20 mouse cellular contexts compared by ENCODE assay signal in the genomic region with DNA sequence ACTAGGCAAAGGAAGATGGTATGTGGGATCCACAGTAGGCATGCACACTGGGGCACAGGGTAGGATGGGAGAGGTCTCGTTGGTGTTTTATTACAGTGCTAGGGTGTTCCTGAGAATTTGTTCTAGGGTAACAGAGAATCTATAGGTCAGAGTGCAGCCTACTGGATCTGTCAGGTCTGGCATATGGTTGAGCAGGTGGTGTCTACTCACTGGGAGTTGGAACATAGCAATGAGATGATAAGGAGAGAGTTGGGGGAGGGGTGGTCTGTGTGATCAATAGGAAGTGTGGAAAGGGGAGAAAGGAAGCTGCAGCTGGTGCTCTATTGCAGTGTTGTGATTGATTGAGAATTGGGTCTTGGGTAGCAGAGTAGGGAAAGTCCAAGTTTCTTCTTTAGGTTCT.
DNase-seq lines count a peak whose midpoint lies in the region; ATAC-seq and TF ChIP-seq lines count a peak whose summit lies in the region.
"Had no signal": no experiment of that assay in that cellular context is flagged by ENCODE, and none has a peak within 500 bp of the region (broad histone marks: within the 10 kb centered on the region; RNA-seq: fewer than 3 reads in every experiment).

No protein-coding gene starts in this region.

- no peak overlapping the region for H3K9ac ChIP-seq in forebrain, embryonic 14.5 days (ENCODE audit: low read length)
- H3K9ac ChIP-seq in forebrain, postnatal 0 days, result no peak overlapping the region
- no peak overlapping the region for H3K9ac ChIP-seq in liver, postnatal 0 days (replicated peaks)
- H3K9ac ChIP-seq in kidney, embryonic 14.5 days (ENCODE audit: low read depth, low read length), result no peak overlapping the region
- H3K9ac ChIP-seq: embryonic facial prominence, embryonic 15.5 days; heart, embryonic 12.5 days; hindbrain, embryonic 15.5 days had no signal

- no peak overlapping the region for H3K27ac ChIP-seq in forebrain, embryonic 14.5 days (ENCODE audit: low read depth, low read length)
- no peak overlapping the region for H3K27ac ChIP-seq in forebrain, postnatal 0 days (ENCODE audit: low read depth, low read length)
- H3K27ac ChIP-seq in liver, postnatal 0 days (ENCODE audit: low read depth), result no peak overlapping the region
- no peak overlapping the region for H3K27ac ChIP-seq in kidney, embryonic 14.5 days (ENCODE audit: low read depth, low read length)
- H3K27ac ChIP-seq: embryonic facial prominence, embryonic 15.5 days; forebrain, embryonic 10.5 days; hindbrain, embryonic 10.5 days; hindbrain, embryonic 15.5 days; kidney, postnatal 0 days had no signal

- no peaks in the 10 kb centered on the region for H3K27me3 ChIP-seq in forebrain, embryonic 14.5 days (replicated peaks; ENCODE audit: control insufficient read depth, insufficient read depth, low read length)
- H3K27me3 ChIP-seq in forebrain, postnatal 0 days (ENCODE audit: insufficient read depth, low read length), result no peaks in the 10 kb centered on the region
- H3K27me3 ChIP-seq in liver, postnatal 0 days (ENCODE audit: insufficient read depth, low read length), result no peaks in the 10 kb centered on the region
- no peaks in the 10 kb centered on the region for H3K27me3 ChIP-seq in kidney, embryonic 14.5 days (ENCODE audit: control insufficient read depth, insufficient read depth, low read length)
- H3K27me3 ChIP-seq: embryonic facial prominence, embryonic 15.5 days; heart, embryonic 12.5 days; hindbrain, embryonic 15.5 days had no signal

- H3K36me3 ChIP-seq in forebrain, embryonic 14.5 days (ENCODE audit: control insufficient read depth, insufficient read depth, low read length), result no peaks in the 10 kb centered on the region
- H3K36me3 ChIP-seq in forebrain, postnatal 0 days (ENCODE audit: insufficient read depth), result no peaks in the 10 kb centered on the region
- no peaks in the 10 kb centered on the region for H3K36me3 ChIP-seq in liver, postnatal 0 days (replicated peaks; ENCODE audit: insufficient read depth, low read length)
- H3K36me3 ChIP-seq in kidney, embryonic 14.5 days (ENCODE audit: control insufficient read depth, insufficient read depth, low read length), result no peaks in the 10 kb centered on the region
- H3K36me3 ChIP-seq: embryonic facial prominence, embryonic 15.5 days; forebrain, embryonic 10.5 days; heart, embryonic 12.5 days; hindbrain, embryonic 10.5 days; hindbrain, embryonic 15.5 days had no signal

- no peak overlapping the region for H3K4me2 ChIP-seq in forebrain, embryonic 14.5 days (ENCODE audit: low read length)
- H3K4me2 ChIP-seq in forebrain, postnatal 0 days (ENCODE audit: low read depth), result no peak overlapping the region
- no peak overlapping the region for H3K4me2 ChIP-seq in liver, postnatal 0 days (ENCODE audit: low read depth, low read length)
- no peak overlapping the region for H3K4me2 ChIP-seq in kidney, embryonic 14.5 days (replicated peaks; ENCODE audit: low read depth, low read length)
- H3K4me2 ChIP-seq: embryonic facial prominence, embryonic 15.5 days; heart, embryonic 12.5 days; hindbrain, embryonic 15.5 days had no signal

- no peak for TF ChIP-seq CTCF in forebrain, postnatal 0 days (IDR thresholded peaks at IDR 0.05; ENCODE audit: low read depth)
- TF ChIP-seq CTCF in liver, postnatal 0 days (IDR thresholded peaks at IDR 0.05; ENCODE audit: low read depth), result no peak

- no peak overlapping the region for H3K4me3 ChIP-seq in forebrain, embryonic 14.5 days (ENCODE audit: low read depth, low read length)
- H3K4me3 ChIP-seq in forebrain, postnatal 0 days (ENCODE audit: low read depth, low read length), result no peak overlapping the region
- H3K4me3 ChIP-seq in liver, postnatal 0 days (ENCODE audit: low read depth, low read length), result no peak overlapping the region
- H3K4me3 ChIP-seq in kidney, embryonic 14.5 days (ENCODE audit: low read length), result no peak overlapping the region
- H3K4me3 ChIP-seq: embryonic facial prominence, embryonic 15.5 days; erythroblast, embryonic 14.5 days; forebrain, embryonic 10.5 days; heart, embryonic 12.5 days; hindbrain, embryonic 10.5 days; hindbrain, embryonic 15.5 days had no signal

- DNase-seq in cerebellum, adult 11-12 months, result peak; percentile 35
- no peak for DNase-seq in cerebellum, adult 8-10 months
- peak; percentile 3 for DNase-seq in forebrain, embryonic 14.5 days (ENCODE audit: low spot score)
- DNase-seq in forebrain, postnatal 0 days, result no peak
- peak; percentile 73 for DNase-seq in brain, adult 2 months (ENCODE audit: low read depth, low spot score)
- peak; percentile 58 for DNase-seq in cerebellum, adult 9-10 months
- no peak for DNase-seq in liver, postnatal 0 days
- DNase-seq: adrenal gland, postnatal 10 days; gastrocnemius, postnatal 25 days; kidney, adult 8-10 months had no signal

- WGBS in forebrain, embryonic 14.5 days, result 94% methylated on average over 1 of the region's 1 CpGs
- 94% methylated on average over 1 of the region's 1 CpGs for WGBS in forebrain, postnatal 0 days
- WGBS in liver, postnatal 0 days (ENCODE audit: insufficient replicate concordance), result 55% methylated on average over 1 of the region's 1 CpGs
- WGBS in kidney, embryonic 14.5 days, result 61% methylated on average over 1 of the region's 1 CpGs

- no peak for TF ChIP-seq EP300 in liver, postnatal 0 days (IDR thresholded peaks at IDR 0.05; ENCODE audit: low read depth)

- no peak for ATAC-seq in forebrain, embryonic 14.5 days
- ATAC-seq in forebrain, postnatal 0 days, result no peak
- no peak for ATAC-seq in liver, postnatal 0 days
- no peak for ATAC-seq in kidney, embryonic 14.5 days (ENCODE audit: low FRiP score, low TSS enrichment)
- ATAC-seq: inflammation-experienced regulatory T-cells, adult 6 months; intestine, postnatal 0 days had no signal

- no peaks in the 10 kb centered on the region for H3K4me1 ChIP-seq in forebrain, embryonic 14.5 days (ENCODE audit: control insufficient read depth, insufficient read depth, low read length)
- H3K4me1 ChIP-seq in forebrain, postnatal 0 days (ENCODE audit: insufficient read depth), result no peaks in the 10 kb centered on the region
- no peaks in the 10 kb centered on the region for H3K4me1 ChIP-seq in liver, postnatal 0 days (ENCODE audit: insufficient read depth)
- H3K4me1 ChIP-seq in kidney, embryonic 14.5 days (ENCODE audit: control insufficient read depth, insufficient read depth, low read length), result no peaks in the 10 kb centered on the region
- H3K4me1 ChIP-seq: embryonic facial prominence, embryonic 15.5 days; forebrain, embryonic 10.5 days; heart, embryonic 12.5 days; hindbrain, embryonic 10.5 days; hindbrain, embryonic 15.5 days had no signal

- no peaks in the 10 kb centered on the region for H3K9me3 ChIP-seq in forebrain, embryonic 14.5 days (replicated peaks; ENCODE audit: control insufficient read depth, low read length)
- H3K9me3 ChIP-seq in forebrain, postnatal 0 days (ENCODE audit: low read length), result no peaks in the 10 kb centered on the region
- H3K9me3 ChIP-seq in liver, postnatal 0 days (ENCODE audit: low read length), result no peaks in the 10 kb centered on the region
- no peaks in the 10 kb centered on the region for H3K9me3 ChIP-seq in kidney, embryonic 14.5 days (ENCODE audit: control insufficient read depth, low read length)
- H3K9me3 ChIP-seq: embryonic facial prominence, embryonic 15.5 days; forebrain, embryonic 10.5 days; heart, embryonic 12.5 days; hindbrain, embryonic 10.5 days; hindbrain, embryonic 15.5 days had no signal

Comparison
In these comparisons a context has a peak if more than half of its experiments do, and no peak if none do; other contexts are left out.
1. DNase-seq: peak in cerebellum, adult 11-12 months (single experiment), forebrain, embryonic 14.5 days (single experiment), brain, adult 2 months (single experiment) and cerebellum, adult 9-10 months (single experiment); none in cerebellum, adult 8-10 months (single experiment), forebrain, postnatal 0 days (single experiment) and liver, postnatal 0 days (single experiment).